Mouse (Mus musculus): Measurements from ENCODE around the gene Fbxw7. TPM values are rescaled to one million over a fixed set of nuclear protein-coding genes. Genes with fewer than 3 reads are reported as not detected.
A peak's percentile ranks its signal among the peaks of the same experiment; 100 is the strongest.

Gene Fbxw7
- total and polyA plus RNA-seq, 3 experiments: 28.5 to 31.3 (median 29.8) TPM

DNA sequence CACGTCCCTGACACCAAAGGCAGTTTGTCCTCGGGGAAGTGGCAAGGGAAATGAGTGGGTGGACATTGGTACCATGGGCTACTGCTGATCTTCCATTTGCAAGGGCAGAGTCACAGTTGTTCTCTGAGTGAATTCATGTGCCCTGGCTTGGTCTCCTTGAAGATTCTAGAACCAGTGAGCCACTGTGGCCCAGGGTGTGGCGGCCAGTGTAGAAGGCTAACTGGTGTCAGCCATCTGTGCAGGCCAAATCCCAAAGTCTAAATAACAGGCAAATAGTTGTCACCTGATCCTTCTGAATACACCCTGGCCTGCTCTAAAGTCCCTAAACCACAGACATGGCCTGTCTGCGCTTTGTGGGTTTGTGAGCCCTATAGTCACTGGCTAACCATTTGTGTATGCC is 173.8 kb downstream of the Fbxw7 start:
- Histone ChIP-seq H3K79me2 (replicated peaks; ENCODE audit: control insufficient read depth, extremely low read depth, insufficient read depth, poor library complexity, severe bottlenecking) (no peaks in the 10 kb centered on the region), H3K27me3 (replicated peaks) (no peaks in the 10 kb centered on the region), H3K9me3 (replicated peaks; ENCODE audit: low read length) (no peaks in the 10 kb centered on the region), H3K4me3 (replicated peaks in 1 of 3; ENCODE audit: low read depth in 2 of 3, low read length in 2 of 3, poor library complexity in 1 of 3) (no peak overlapping the region), H3K4me2 (ENCODE audit: insufficient read depth, low read depth, poor library complexity, severe bottlenecking) (no peak overlapping the region), H3K27ac (ENCODE audit: insufficient read depth, low read depth) (no peak overlapping the region), H3K36me3 (replicated peaks in 1 of 2; ENCODE audit: control insufficient read depth in 1 of 2, insufficient read depth in 1 of 2, low read length in 1 of 2) (no peaks in the 10 kb centered on the region), H3K9ac (ENCODE audit: insufficient read depth, low read depth) (no peak overlapping the region), H3K4me1 (ENCODE audit: control insufficient read depth in 1 of 2, insufficient read depth in 2 of 2) (no peaks in the 10 kb centered on the region)
- dilution Hi-C loops (cut with MboI; ENCODE audit: extremely low pct_ligation_motif_present, extremely low pct_unique_long_range_greater_than_20kb, low sequenced_read_pairs): no loop called here
- DNase-seq (ENCODE audit: extremely low read depth): no peak
- in situ Hi-C loops (cut with MboI; ENCODE audit: low pct_ligation_motif_present, low pct_unique_long_range_greater_than_20kb, low sequenced_read_pairs): no loop called here
- TF ChIP-seq MAFK (IDR thresholded peaks at IDR 0.05; ENCODE audit: insufficient replicate concordance, low read length) (no peak), JUND (conservative IDR thresholded peaks at IDR 0.05; ENCODE audit: low read depth, low read length) (no peak)

DNA sequence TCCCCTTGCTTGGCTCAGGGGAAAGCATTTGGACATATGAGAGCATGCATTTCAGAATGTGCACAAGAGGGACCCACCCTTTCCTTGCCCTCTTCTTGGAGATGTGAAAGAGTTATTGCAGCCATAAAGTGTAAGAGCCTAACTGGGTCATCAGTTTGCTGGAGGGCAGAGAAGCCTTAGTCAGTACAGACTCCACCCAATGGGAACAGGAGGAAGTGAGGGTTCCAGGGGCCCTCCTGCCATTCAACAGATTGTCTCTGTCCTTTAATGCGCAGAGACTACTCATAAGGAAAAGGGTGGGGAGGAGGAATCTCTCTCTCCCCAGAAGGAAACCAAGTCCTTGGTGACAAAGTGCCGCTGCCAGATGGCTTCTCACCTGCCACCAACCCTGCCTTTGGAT is 190.2 kb downstream of the Fbxw7 start:
- Histone ChIP-seq H3K4me1 (ENCODE audit: control insufficient read depth in 1 of 2, insufficient read depth in 2 of 2) (peaks cover 18 to 58% of the 10 kb centered on the region in 2 experiments), H3K4me3 (replicated peaks in 1 of 3; ENCODE audit: low read depth in 2 of 3, low read length in 2 of 3, poor library complexity in 1 of 3) (no peak overlapping the region), H3K4me2 (ENCODE audit: insufficient read depth, low read depth, poor library complexity, severe bottlenecking) (peak overlapping the region; percentile 50), H3K27me3 (replicated peaks) (no peaks in the 10 kb centered on the region), H3K9me3 (replicated peaks; ENCODE audit: low read length) (no peaks in the 10 kb centered on the region), H3K9ac (ENCODE audit: insufficient read depth, low read depth) (no peak overlapping the region), H3K27ac (ENCODE audit: insufficient read depth, low read depth) (no peak overlapping the region), H3K79me2 (replicated peaks; ENCODE audit: control insufficient read depth, extremely low read depth, insufficient read depth, poor library complexity, severe bottlenecking) (no peaks in the 10 kb centered on the region), H3K36me3 (replicated peaks in 1 of 2; ENCODE audit: control insufficient read depth in 1 of 2, insufficient read depth in 1 of 2, low read length in 1 of 2) (no peaks in the 10 kb centered on the region)
- dilution Hi-C loops (cut with MboI; ENCODE audit: extremely low pct_ligation_motif_present, extremely low pct_unique_long_range_greater_than_20kb, low sequenced_read_pairs) (no loop called here), in situ Hi-C loops (cut with MboI; ENCODE audit: low pct_ligation_motif_present, low pct_unique_long_range_greater_than_20kb, low sequenced_read_pairs) (no loop called here)
- no peak for TF ChIP-seq MXI1 (IDR thresholded peaks at IDR 0.05; ENCODE audit: low read depth, low read length)
- TF ChIP-seq POLR2AphosphoS2 (IDR thresholded peaks at IDR 0.05; ENCODE audit: low read depth, low read length): no peak
- TF ChIP-seq HCFC1 (IDR thresholded peaks at IDR 0.05; ENCODE audit: low read depth, low read length): no peak
- TF ChIP-seq ZC3H11A (IDR thresholded peaks at IDR 0.05; ENCODE audit: low read depth, low read length): no peak
- TF ChIP-seq USF1 (IDR thresholded peaks at IDR 0.05; ENCODE audit: low read depth, low read length): no peak
- peak; percentile 51 for DNase-seq (ENCODE audit: extremely low read depth)

DNA sequence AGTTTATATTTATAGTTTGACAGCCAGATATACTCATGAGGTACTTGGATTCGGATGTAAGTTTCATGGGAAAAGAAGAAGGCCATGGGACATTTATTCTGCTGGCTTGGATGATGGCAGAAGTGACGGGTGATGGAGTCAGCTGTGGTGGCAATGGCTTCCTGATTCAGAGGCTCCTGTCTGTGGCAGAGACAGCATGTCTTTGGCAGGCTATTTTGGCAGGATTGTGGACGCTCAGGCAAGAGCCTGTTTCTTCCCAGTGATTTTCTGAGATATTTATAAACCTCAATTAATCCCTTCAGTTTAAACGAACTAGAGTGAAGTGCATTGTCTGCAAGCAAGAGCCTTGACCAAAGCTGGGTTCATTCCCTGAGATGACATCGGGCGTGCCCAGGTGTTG is 197.8 kb downstream of the Fbxw7 start:
- TF ChIP-seq ZKSCAN1 (IDR thresholded peaks at IDR 0.05; ENCODE audit: borderline replicate concordance, low read depth, low read length): no peak
- no peak for TF ChIP-seq CTCF (conservative IDR thresholded peaks at IDR 0.05 in 1 of 2, IDR thresholded peaks at IDR 0.05 in 1 of 2; ENCODE audit: low read depth in 2 of 2, low read length in 2 of 2)
- TF ChIP-seq MXI1 (IDR thresholded peaks at IDR 0.05; ENCODE audit: low read depth, low read length): no peak
- no peak for TF ChIP-seq MYC (IDR thresholded peaks at IDR 0.05; ENCODE audit: low read depth, low read length)
- TF ChIP-seq POLR2A (IDR thresholded peaks at IDR 0.05; ENCODE audit: low read depth, low read length): no peak
- no peak for TF ChIP-seq IRF4 (IDR thresholded peaks at IDR 0.05; ENCODE audit: low read depth, low read length)
- TF ChIP-seq ETS1 (conservative IDR thresholded peaks at IDR 0.05; ENCODE audit: low read depth, low read length): no peak
- TF ChIP-seq MAFK (IDR thresholded peaks at IDR 0.05; ENCODE audit: insufficient replicate concordance, low read length): no peak
- TF ChIP-seq MAZ (IDR thresholded peaks at IDR 0.05; ENCODE audit: low read depth, low read length): no peak
- no peak for TF ChIP-seq MEF2A (IDR thresholded peaks at IDR 0.05; ENCODE audit: borderline replicate concordance, low read depth, low read length)
- no peak for TF ChIP-seq E2F4 (IDR thresholded peaks at IDR 0.05; ENCODE audit: insufficient replicate concordance, low read depth, low read length)
- no peak for TF ChIP-seq NRF1 (IDR thresholded peaks at IDR 0.05; ENCODE audit: low read depth, low read length)
- no peak for TF ChIP-seq ZC3H11A (IDR thresholded peaks at IDR 0.05; ENCODE audit: low read depth, low read length)
- no peak for TF ChIP-seq BHLHE40 (IDR thresholded peaks at IDR 0.05; ENCODE audit: low read depth, low read length)
- TF ChIP-seq ELF1 (IDR thresholded peaks at IDR 0.05; ENCODE audit: low read depth, low read length): no peak
- TF ChIP-seq EP300 (IDR thresholded peaks at IDR 0.05; ENCODE audit: low read length): no peak
- no peak for TF ChIP-seq NELFE (IDR thresholded peaks at IDR 0.05; ENCODE audit: low read depth, low read length)
- TF ChIP-seq UBTF (IDR thresholded peaks at IDR 0.05; ENCODE audit: low read depth, low read length): no peak
- Histone ChIP-seq H3K4me1 (ENCODE audit: control insufficient read depth in 1 of 2, insufficient read depth in 2 of 2) (peaks cover 3 to 19% of the 10 kb centered on the region in 2 experiments; a peak in 3 of 4 replicates), H3K9ac (ENCODE audit: insufficient read depth, low read depth) (no peak overlapping the region), H3K27me3 (replicated peaks) (no peaks in the 10 kb centered on the region), H3K4me3 (replicated peaks in 1 of 3; ENCODE audit: low read depth in 2 of 3, low read length in 2 of 3, poor library complexity in 1 of 3) (no peak overlapping the region), H3K4me2 (ENCODE audit: insufficient read depth, low read depth, poor library complexity, severe bottlenecking) (no peak overlapping the region), H3K79me2 (replicated peaks; ENCODE audit: control insufficient read depth, extremely low read depth, insufficient read depth, poor library complexity, severe bottlenecking) (no peaks in the 10 kb centered on the region), H3K36me3 (replicated peaks in 1 of 2; ENCODE audit: control insufficient read depth in 1 of 2, insufficient read depth in 1 of 2, low read length in 1 of 2) (no peaks in the 10 kb centered on the region), H3K27ac (ENCODE audit: insufficient read depth, low read depth) (no peak overlapping the region), H3K9me3 (replicated peaks; ENCODE audit: low read length) (no peaks in the 10 kb centered on the region)
- dilution Hi-C loops (cut with MboI; ENCODE audit: extremely low pct_ligation_motif_present, extremely low pct_unique_long_range_greater_than_20kb, low sequenced_read_pairs) (no loop called here), in situ Hi-C loops (cut with MboI; ENCODE audit: low pct_ligation_motif_present, low pct_unique_long_range_greater_than_20kb, low sequenced_read_pairs) (no loop called here)
- DNase-seq (ENCODE audit: extremely low read depth): no peak

All from CH12.LX (cell line).